Mouse (Mus musculus): ENCODE measurements around the gene Aoc3. TPM values are rescaled to one million over a fixed set of nuclear protein-coding genes. Genes with fewer than 3 reads are reported as not detected.
"Not testable (repeated sequence)": the region's sequence is repeated elsewhere in the genome, so short reads cannot be mapped to it uniquely, and the experiment has no call there.

Aoc3 gene
- polyA plus RNA-seq, 1 experiment = 0.07 TPM

- no peak for TF ChIP-seq MYOG (IDR thresholded peaks at IDR 0.05; ENCODE audit: control insufficient read depth, extremely low read depth, insufficient read length)
- no peak for TF ChIP-seq CEBPB (IDR thresholded peaks at IDR 0.05; ENCODE audit: low read depth)
- peak; percentile 9 for TF ChIP-seq MYOD1 (IDR thresholded peaks at IDR 0.05; ENCODE audit: control insufficient read depth, insufficient read length, low read depth)
- no peak for TF ChIP-seq CTCF (IDR thresholded peaks at IDR 0.05; ENCODE audit: control insufficient read depth, insufficient read depth, insufficient read length)
- Histone ChIP-seq H3K27me3 (ENCODE audit: control insufficient read depth, insufficient read depth, insufficient read length) (no peaks in the 10 kb centered on the region), H3K79me3 (ENCODE audit: low read depth) (peaks cover 31% of the 10 kb centered on the region), H3ac (ENCODE audit: control insufficient read depth, insufficient read length, low read depth) (peak overlapping the region; percentile 78), H3K4me3 (ENCODE audit: insufficient read depth, poor library complexity, severe bottlenecking) (peak overlapping the region; percentile 100), H3K79me2 (ENCODE audit: control insufficient read depth, insufficient read depth) (peaks cover 49% of the 10 kb centered on the region), H3K36me3 (ENCODE audit: control insufficient read depth, insufficient read depth) (peaks cover 43% of the 10 kb centered on the region)
Measured at GRCm38 (mm10) chr11:101316501-101316917, 13.9 kb upstream of the Aoc3 start.

- Histone ChIP-seq H3K79me3 (ENCODE audit: low read depth) (peaks cover 5% of the 10 kb centered on the region), H3ac (ENCODE audit: control insufficient read depth, insufficient read length, low read depth) (no peak overlapping the region), H3K36me3 (ENCODE audit: control insufficient read depth, insufficient read depth) (peaks cover 65% of the 10 kb centered on the region), H3K4me3 (ENCODE audit: insufficient read depth, poor library complexity, severe bottlenecking) (no peak overlapping the region), H3K79me2 (ENCODE audit: control insufficient read depth, insufficient read depth) (peaks cover 22% of the 10 kb centered on the region), H3K27me3 (ENCODE audit: control insufficient read depth, insufficient read depth, insufficient read length) (no peaks in the 10 kb centered on the region)
- TF ChIP-seq CEBPB (IDR thresholded peaks at IDR 0.05; ENCODE audit: low read depth) (no peak), MYOG (IDR thresholded peaks at IDR 0.05; ENCODE audit: control insufficient read depth, extremely low read depth, insufficient read length) (no peak), CTCF (IDR thresholded peaks at IDR 0.05; ENCODE audit: control insufficient read depth, insufficient read depth, insufficient read length) (peak; percentile 77), MAX (IDR thresholded peaks at IDR 0.05) (no peak)
Measured at GRCm38 (mm10) chr11:101323609-101324008, 6.8 kb upstream of the Aoc3 start.

GRCm38 (mm10) chr11:101324763-101325162 lies 5.6 kb upstream of the Aoc3 start, which contains the start of gene Aoc2:
Gene Aoc2, plus strand, starts transcription at chr11:101325063.
- H3K36me3 ChIP-seq (ENCODE audit: control insufficient read depth, insufficient read depth) = peaks cover 54% of the 10 kb centered on the region
- H3K79me3 ChIP-seq (ENCODE audit: low read depth) = no peaks in the 10 kb centered on the region

GRCm38 (mm10) chr11:101325201-101325600 lies 5.2 kb upstream of the Aoc3 start:
- not testable (repeated sequence) for H3K79me3 ChIP-seq (ENCODE audit: low read depth); H3K79me2 ChIP-seq (ENCODE audit: control insufficient read depth, insufficient read depth); H3K27me3 ChIP-seq (ENCODE audit: control insufficient read depth, insufficient read depth, insufficient read length); H3ac ChIP-seq (ENCODE audit: control insufficient read depth, insufficient read length, low read depth); H3K4me3 ChIP-seq (ENCODE audit: insufficient read depth, poor library complexity, severe bottlenecking)
- H3K36me3 ChIP-seq (ENCODE audit: control insufficient read depth, insufficient read depth) = peaks cover 50% of the 10 kb centered on the region

More at GRCm38 (mm10) chr11:101324763-101325162, 5.6 kb upstream of the Aoc3 start, which contains the start of gene Aoc2:
- H3K79me2 ChIP-seq (ENCODE audit: control insufficient read depth, insufficient read depth) = peaks cover 10% of the 10 kb centered on the region
- H3K4me3 ChIP-seq (ENCODE audit: insufficient read depth, poor library complexity, severe bottlenecking) = no peak within 1 kb of the TSS
- TF ChIP-seq MYOD1 (IDR thresholded peaks at IDR 0.05; ENCODE audit: control insufficient read depth, insufficient read length, low read depth) (no peak), MAX (IDR thresholded peaks at IDR 0.05) (no peak), MYOG (IDR thresholded peaks at IDR 0.05; ENCODE audit: control insufficient read depth, extremely low read depth, insufficient read length) (no peak), USF1 (IDR thresholded peaks at IDR 0.05; ENCODE audit: low read depth) (no peak), FOSL1 (IDR thresholded peaks at IDR 0.05; ENCODE audit: insufficient read depth, low read length, poor library complexity, severe bottlenecking) (no peak), CEBPB (IDR thresholded peaks at IDR 0.05; ENCODE audit: low read depth) (no peak), CTCF (IDR thresholded peaks at IDR 0.05; ENCODE audit: control insufficient read depth, insufficient read depth, insufficient read length) (no peak)
- no peaks in the 10 kb centered on the region for H3K27me3 ChIP-seq (ENCODE audit: control insufficient read depth, insufficient read depth, insufficient read length)
- no peak within 1 kb of the TSS for H3ac ChIP-seq (ENCODE audit: control insufficient read depth, insufficient read length, low read depth)

DNA sequence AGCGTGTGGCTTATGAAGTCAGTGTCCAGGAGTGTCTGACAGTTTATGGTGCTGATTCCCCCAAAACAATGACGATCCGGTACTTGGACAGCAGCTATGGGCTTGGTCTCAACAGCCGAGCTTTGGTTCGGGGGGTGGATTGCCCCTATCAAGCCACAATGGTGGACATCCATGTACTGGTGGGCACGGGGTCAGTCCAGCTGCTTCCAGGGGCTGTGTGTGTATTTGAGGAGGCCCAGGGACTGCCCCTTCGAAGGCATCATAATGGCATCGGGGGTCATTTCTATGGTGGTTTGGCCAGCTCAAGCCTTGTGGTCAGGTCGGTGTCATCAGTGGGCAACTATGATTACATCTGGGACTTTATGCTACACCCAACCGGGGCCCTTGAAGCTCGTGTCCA lies 4.3 kb upstream of the Aoc3 start:
- Histone ChIP-seq H3K79me3 (ENCODE audit: low read depth) (no peaks in the 10 kb centered on the region), H3K36me3 (ENCODE audit: control insufficient read depth, insufficient read depth) (peaks cover 40% of the 10 kb centered on the region)

GRCm38 (mm10) chr11:101327311-101327710 lies 3.1 kb upstream of the Aoc3 start:
- Histone ChIP-seq H3ac (ENCODE audit: control insufficient read depth, insufficient read length, low read depth) (no peak overlapping the region), H3K36me3 (ENCODE audit: control insufficient read depth, insufficient read depth) (peaks cover 28% of the 10 kb centered on the region), H3K79me3 (ENCODE audit: low read depth) (no peaks in the 10 kb centered on the region), H3K79me2 (ENCODE audit: control insufficient read depth, insufficient read depth) (no peaks in the 10 kb centered on the region), H3K4me3 (ENCODE audit: insufficient read depth, poor library complexity, severe bottlenecking) (no peak overlapping the region), H3K27me3 (ENCODE audit: control insufficient read depth, insufficient read depth, insufficient read length) (no peaks in the 10 kb centered on the region)
- TF ChIP-seq MYOD1 (IDR thresholded peaks at IDR 0.05; ENCODE audit: control insufficient read depth, insufficient read length, low read depth) (no peak), USF1 (IDR thresholded peaks at IDR 0.05; ENCODE audit: low read depth) (no peak), CTCF (IDR thresholded peaks at IDR 0.05; ENCODE audit: control insufficient read depth, insufficient read depth, insufficient read length) (no peak), MAX (IDR thresholded peaks at IDR 0.05) (no peak), CEBPB (IDR thresholded peaks at IDR 0.05; ENCODE audit: low read depth) (no peak), FOSL1 (IDR thresholded peaks at IDR 0.05; ENCODE audit: insufficient read depth, low read length, poor library complexity, severe bottlenecking) (no peak), MYOG (IDR thresholded peaks at IDR 0.05; ENCODE audit: control insufficient read depth, extremely low read depth, insufficient read length) (no peak)

More for the DNA sequence above, 4.3 kb upstream of the Aoc3 start:
- Histone ChIP-seq H3K4me3 (ENCODE audit: insufficient read depth, poor library complexity, severe bottlenecking) (no peak overlapping the region), H3K27me3 (ENCODE audit: control insufficient read depth, insufficient read depth, insufficient read length) (no peaks in the 10 kb centered on the region), H3K79me2 (ENCODE audit: control insufficient read depth, insufficient read depth) (no peaks in the 10 kb centered on the region), H3ac (ENCODE audit: control insufficient read depth, insufficient read length, low read depth) (no peak overlapping the region)
- no peak for TF ChIP-seq MYOD1 (IDR thresholded peaks at IDR 0.05; ENCODE audit: control insufficient read depth, insufficient read length, low read depth)

All from C2C12 (cell line).